Mouse (Mus musculus) WW6 (cell line): ENCODE results near the gene Zdhhc13.

Source experiments
- DNase-seq: peaks from one replicate; pipeline ENCODE4 v3.0.0-alpha.2; 2013; ENCODE audit warnings: low read depth, low spot score

Gene Zdhhc13

GRCm38 (mm10) chr7:48841538-48841937 is 52.7 kb downstream of the Zdhhc13 start:
- no peak for DNase-seq

GRCm38 (mm10) chr7:48842353-48842752 is 53.5 kb downstream of the Zdhhc13 start:
- DNase-seq: no peak

GRCm38 (mm10) chr7:48843541-48843940 is 54.7 kb downstream of the Zdhhc13 start:
- no peak for DNase-seq

GRCm38 (mm10) chr7:48845213-48845973 is 56.6 kb downstream of the Zdhhc13 start:
- no peak for DNase-seq

- DNase-seq: no peak
These were observed 58.0 kb downstream of the Zdhhc13 start for GRCm38 (mm10) chr7:48846755-48847154.

GRCm38 (mm10) chr7:48847820-48848650 is 59.2 kb downstream of the Zdhhc13 start, which contains the start of gene Csrp3:
Gene Csrp3 (minus strand): TSS chr7:48848033.
- DNase-seq: no peak

- no peak for DNase-seq
These were observed 62.8 kb downstream of the Zdhhc13 start for GRCm38 (mm10) chr7:48851529-48852104.

GRCm38 (mm10) chr7:48853496-48853895 is 64.7 kb downstream of the Zdhhc13 start:
- no peak for DNase-seq

- DNase-seq: no peak
These were observed 66.7 kb downstream of the Zdhhc13 start for GRCm38 (mm10) chr7:48855461-48855860.

- DNase-seq: no peak
These were observed 69.5 kb downstream of the Zdhhc13 start for GRCm38 (mm10) chr7:48858257-48858656.

GRCm38 (mm10) chr7:48859362-48859761 is 70.6 kb downstream of the Zdhhc13 start:
- no peak for DNase-seq

GRCm38 (mm10) chr7:48860948-48861347 is 72.1 kb downstream of the Zdhhc13 start:
- no peak for DNase-seq

GRCm38 (mm10) chr7:48861796-48862195 is 73.0 kb downstream of the Zdhhc13 start:
- no peak for DNase-seq

GRCm38 (mm10) chr7:48864199-48864598 is 75.4 kb downstream of the Zdhhc13 start:
- no peak for DNase-seq

GRCm38 (mm10) chr7:48864671-48865458 is 76.1 kb downstream of the Zdhhc13 start:
- no peak for DNase-seq

GRCm38 (mm10) chr7:48867576-48867975 is 78.8 kb downstream of the Zdhhc13 start:
- DNase-seq: no peak

- DNase-seq: no peak
These were observed 81.3 kb downstream of the Zdhhc13 start for GRCm38 (mm10) chr7:48870144-48870543.

GRCm38 (mm10) chr7:48870579-48871180 is 81.9 kb downstream of the Zdhhc13 start:
- DNase-seq: no peak

GRCm38 (mm10) chr7:48871292-48871691 is 82.5 kb downstream of the Zdhhc13 start:
- no peak for DNase-seq

GRCm38 (mm10) chr7:48875096-48875495 is 86.3 kb downstream of the Zdhhc13 start:
- no peak for DNase-seq

- DNase-seq: no peak
These were observed 87.7 kb downstream of the Zdhhc13 start for GRCm38 (mm10) chr7:48876526-48876925.
